Mouse (Mus musculus) left cerebral cortex, adult 11 months (tissue): ENCODE results near the gene Gm867.
A peak's percentile ranks its signal among the peaks of the same experiment; 100 is the strongest.

Source experiments
- DNase-seq: peaks from one replicate; pipeline ENCODE4 v3.0.0; 2022; ENCODE audit warnings: low spot score

Gene Gm867

DNA sequence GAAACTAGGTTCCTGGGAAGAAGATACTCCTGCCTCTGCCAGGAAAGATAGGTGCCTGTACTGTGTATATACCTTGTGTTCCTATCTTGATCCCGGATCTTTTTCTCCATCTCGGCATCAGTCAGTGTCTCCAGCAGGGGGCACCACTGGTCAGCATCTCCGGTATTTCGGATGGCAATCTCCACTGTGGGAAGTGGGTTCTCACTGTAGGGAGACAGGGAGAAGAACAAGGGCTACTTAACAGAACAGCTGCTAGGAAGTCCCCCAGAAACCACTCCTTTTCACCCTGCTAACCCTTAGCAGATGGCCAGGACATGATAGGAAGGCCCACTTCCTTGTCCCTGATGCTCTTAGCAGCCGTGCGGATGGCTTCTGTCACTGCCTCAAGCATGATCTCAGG lies 43.1 kb downstream of the Gm867 start:
- no peak for DNase-seq

GRCm38 (mm10) chr10:75896208-75896607 lies 44.3 kb downstream of the Gm867 start:
- DNase-seq = no peak

- no peak for DNase-seq
Measured at GRCm38 (mm10) chr10:75895730-75896129, 44.7 kb downstream of the Gm867 start.

GRCm38 (mm10) chr10:75894601-75895000 lies 45.9 kb downstream of the Gm867 start:
- DNase-seq = no peak

DNA sequence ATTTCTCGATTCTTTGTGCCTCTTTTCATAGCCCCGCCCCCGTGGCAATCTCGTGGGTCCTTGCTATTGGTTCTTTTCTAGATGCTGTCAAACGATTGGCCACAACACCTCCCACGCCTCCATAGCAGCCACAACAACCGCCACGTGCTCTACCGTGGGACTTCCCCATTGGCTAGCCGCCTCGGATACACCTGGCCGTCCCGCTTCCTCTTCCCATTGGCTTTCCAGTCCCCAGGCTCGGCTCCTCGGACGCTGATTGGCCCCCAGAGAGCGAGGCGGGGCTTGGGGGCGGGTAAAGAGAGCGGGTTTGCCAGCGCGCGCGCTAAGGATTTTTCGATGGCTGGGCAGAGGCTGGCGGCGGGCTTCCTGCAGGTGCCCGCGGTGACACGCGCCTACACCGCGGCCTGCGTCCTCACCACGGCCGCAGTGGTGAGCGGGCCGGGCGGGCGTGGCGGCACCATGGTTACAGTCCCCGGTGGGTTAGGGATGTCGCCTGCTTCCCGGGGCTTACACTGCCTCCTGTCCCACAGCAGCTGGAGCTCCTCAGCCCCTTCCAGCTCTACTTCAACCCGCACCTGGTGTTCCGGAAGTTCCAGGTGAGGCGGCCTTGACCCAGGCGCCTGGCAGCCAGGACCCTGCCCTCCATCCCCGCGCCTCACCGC lies 47.3 kb downstream of the Gm867 start, which contains the start of gene Derl3:
Gene Derl3, plus strand, starts transcription at position 325 of the 662 bp plus-strand sequence.
- peak; percentile 98 for DNase-seq

DNA sequence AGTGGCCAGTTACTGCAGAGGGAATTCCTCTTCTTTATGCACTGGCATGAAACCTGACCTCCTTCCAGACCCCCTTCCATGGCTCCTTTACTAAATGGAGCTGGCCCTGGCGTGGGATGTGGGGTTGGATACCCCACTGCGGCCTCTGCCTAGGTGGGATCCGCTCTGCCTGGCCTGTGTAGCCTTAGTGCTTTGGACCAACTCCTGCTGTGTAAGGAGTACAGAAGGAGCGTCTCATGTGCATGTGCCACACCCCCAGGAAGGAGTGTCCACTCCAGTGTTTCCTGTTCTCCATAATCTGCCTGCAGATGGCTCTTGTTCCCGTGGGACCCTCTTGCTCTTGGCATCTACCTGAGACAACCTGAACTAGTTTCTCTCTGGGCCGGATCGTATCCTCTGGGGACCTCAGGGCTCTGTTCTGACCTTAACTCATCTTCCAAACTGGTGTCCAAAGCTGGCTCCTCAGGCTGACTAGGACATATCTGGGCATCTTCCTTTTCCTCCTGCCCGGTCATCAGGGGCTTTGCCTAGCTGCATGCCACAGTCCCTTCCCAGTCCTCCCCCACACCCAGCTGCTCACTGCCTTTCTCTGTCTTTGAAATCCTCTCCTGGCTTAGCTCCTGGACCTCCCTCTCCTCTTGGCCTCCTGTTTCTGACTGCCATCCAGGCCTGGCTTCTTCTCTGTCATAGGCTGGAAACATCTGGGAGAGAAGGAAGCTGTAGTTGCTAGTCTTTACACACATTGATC lies 50.9 kb downstream of the Gm867 start:
- DNase-seq = no peak
